Mouse (Mus musculus) kidney, postnatal 4 days (tissue): ENCODE measurements at regions not wholly inside any gene's neighbourhood (a gene's known extent, or its start where the extent isn't known, plus 50 kb on each side); places are given as distances from the start of the nearest gene placed in this dataset.

ENCODE experiments used
- DNase-seq, 2 experiments: peaks; one replicate each; pipeline ENCODE4 v3.0.0; 2021; ENCODE audit warnings: mixed read lengths in 2 of 2

DNA sequence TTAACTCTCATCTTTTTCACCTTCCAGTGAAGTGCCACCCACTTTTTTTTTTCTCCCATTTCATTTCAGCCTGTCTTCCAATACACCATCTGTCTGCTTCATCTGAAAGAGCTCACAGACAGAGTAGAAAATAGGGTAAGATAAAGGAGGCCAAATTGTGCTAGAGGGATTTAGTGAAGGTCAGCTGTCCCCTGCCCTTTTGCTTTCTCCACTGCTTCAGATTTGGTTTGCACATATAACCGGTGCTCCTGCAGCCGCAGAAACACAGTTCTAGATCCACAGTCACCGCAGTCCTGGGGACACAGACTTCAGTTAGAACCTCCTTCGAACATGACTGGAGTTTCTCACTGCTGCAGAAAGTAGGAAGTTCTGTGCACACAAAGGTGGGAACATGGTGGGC is 126.4 kb upstream of the Cnr1 start:
- DNase-seq: no peak

DNA sequence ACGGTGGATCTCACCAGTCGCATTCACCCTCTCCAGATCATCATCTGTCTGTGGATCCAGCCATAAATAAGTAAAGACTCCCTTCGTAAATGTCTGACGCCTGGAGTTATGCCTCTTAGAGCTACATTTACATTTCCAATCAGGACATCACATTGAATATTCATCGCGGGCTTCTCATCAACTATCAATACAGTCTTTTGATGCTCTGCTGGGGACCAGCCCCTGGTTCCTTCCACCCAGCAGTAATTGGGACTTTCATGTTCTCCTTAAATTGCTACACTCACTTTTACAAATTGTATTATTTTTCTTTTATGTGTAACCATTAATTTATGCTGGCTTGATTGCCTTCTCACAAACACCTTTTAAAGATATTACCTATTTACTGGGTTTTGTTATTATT is 125.7 kb upstream of the Cnr1 start:
- DNase-seq: no peak

DNA sequence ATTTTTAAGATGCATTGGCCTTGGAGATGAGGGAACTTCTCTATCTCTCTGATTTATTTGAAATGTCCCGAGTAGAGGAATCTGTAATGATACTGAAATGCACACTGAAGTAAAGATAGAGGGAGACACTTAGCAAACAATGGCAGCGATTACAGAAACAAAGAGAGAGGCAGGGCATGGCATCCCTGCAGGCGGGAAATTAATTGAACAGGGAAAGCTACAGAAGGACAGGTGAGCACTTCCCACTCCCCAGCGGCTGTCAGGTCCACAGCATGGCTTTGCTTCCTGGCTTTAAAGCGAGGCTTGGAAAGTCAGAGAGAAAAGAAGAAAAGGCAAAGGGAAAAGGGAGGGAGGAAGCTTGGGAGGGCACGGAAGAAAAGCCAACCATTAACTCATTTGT is 125.3 kb upstream of the Cnr1 start:
- no peak for DNase-seq

DNA sequence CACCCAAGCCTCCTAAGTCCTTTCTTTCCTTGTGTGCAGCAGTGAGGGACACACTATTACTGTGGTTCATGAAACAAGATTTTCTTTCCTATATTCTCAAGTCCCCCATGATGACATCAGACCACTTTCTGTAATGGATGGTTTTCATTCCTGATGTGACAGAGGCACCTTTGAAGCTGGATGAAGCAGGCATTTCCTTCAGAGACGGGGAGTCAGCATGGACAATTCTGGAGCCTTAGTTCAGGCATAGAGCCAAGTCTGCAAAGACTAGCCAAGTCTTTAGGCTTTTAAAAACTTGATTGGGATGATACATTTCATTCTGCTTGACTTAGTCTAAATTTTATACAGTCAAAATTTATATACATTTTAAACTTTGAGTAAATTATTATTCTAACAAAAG is 124.6 kb upstream of the Cnr1 start:
- peak in 1 of 2 experiments; percentile 10 for DNase-seq

DNA sequence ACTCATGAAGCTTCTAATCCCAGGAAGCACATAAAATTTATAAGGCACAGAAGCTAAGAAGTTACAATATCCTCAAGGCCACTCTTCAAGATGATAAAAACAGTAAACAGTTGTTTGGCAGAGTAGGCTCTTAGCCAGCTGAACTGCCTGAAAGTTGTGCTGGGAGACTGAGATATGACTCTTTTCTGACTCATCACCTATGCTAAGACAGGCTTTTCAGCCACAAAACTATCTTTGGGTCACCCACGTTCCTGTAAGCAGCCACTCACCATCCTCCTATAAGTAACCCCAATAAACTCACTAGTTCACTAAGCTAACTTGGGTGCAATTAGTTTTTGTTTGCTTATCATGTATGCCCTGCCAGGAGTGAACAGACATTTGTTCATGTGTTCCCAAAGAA is 112.1 kb upstream of the Cnr1 start:
- no peak for DNase-seq

DNA sequence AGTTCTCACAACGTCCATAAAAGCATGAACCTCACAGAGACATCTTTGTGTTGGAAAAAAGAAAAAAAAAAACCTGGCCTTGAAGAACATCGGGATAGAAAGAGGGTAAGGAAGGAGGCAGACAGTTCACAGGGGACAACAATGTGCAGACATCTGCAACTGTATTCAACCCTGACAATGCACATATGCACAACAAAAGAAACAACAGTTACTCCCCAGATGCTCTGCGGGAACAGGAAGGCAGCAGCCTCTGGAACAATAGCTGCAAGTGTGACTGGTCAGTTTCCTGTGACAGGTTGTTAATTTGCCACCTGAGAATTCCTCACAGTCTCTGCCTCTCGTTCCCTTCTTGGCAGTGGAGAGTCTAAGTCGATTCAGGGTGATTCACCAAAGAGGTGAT is 100.5 kb upstream of the Cnr1 start:
- DNase-seq: no peak

DNA sequence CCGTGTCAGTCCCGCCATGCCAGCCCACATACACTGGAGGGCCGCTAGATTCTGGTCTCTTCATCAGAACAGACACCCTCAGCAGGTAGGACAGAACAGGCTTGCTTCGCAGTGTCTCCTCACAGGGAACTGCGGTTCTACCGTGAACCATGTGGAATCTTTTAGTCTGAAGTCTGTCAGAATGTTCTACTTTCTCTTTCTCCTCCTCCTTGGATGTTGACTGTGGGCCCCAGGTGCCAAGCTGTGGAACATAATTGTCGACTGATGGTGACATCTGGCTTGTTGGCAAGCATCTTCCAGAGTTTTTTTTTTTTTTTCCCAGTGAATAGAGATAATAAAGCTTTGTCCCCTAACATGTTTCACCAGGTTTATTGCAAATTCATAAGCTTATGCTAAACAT is 91.3 kb upstream of the Cnr1 start:
- DNase-seq: no peak

DNA sequence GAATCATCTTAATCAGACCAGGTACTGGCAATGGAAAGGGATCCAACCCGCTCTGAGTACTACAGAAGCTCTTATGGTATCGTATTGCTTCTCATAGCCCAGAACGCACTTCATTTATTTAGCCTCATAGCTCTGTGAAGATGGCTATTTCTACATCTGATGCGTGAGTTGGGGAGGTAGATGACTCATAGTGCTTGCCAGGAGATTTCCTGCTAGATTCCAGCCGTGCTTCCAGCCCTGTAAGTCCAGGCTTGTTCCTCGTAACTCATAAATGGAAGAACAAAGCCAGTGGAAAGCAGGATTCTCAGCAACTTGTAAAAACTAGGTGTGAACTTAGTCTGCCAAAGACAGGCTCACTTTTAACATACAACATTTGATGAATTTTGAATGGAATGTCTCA is 86.0 kb upstream of the Cnr1 start:
- no peak for DNase-seq

DNA sequence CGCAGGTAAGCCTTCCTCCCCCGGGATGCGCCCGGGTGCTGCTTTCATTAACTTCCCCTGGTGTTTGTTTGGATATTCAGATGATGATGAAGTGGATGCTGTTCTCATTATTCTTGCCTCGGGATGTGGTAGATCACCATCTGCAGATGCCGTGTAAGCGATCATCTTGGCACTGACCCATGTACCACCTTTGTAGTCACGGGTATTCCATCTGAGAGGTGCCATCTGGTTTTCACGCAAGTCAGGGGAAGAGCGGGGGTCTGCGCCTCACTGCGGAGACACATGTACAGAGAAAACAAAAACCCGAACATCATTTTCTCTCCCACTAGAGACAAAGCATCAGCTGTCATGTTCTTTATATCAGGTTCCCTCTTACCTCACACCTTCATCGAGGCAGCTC is 84.3 kb upstream of the Cnr1 start:
- DNase-seq: no peak

DNA sequence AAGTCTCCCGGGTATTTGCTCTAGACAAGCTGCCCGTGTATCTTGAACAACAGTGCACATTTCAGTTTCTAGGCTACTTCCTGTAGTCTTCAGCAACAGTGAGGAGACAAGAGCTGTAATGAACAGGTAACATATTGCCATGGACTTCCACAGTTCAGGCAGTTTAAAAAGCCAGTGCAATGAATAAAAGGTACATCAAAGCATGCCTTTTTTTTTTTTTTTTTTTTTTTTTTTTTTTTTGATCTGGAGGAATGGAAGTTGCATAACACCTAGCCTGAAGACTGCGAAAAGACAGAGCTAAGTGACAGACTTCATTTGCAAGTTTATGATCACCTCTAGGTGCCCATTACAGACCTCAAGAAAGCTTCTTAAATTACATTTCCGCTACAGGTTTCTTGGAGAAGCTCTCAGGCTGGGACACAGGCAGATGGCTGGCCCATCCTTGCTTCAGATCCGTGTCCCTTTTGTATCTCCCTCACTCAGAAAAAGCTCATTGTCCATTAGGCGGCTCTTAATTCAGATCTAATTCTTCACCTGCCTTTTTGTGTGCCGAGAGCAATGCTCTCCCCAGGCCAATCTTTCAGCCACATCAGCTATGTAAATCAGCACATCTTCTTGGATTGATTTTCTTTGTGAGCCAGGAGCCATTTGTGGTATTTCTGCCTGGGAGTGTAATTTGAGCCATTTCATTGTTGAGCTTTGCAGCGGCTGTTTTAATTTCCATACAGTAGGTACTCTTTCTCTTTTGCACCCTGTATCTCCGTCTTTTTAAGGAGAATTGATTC is 78.6 kb upstream of the Cnr1 start:
- no peak for DNase-seq

DNA sequence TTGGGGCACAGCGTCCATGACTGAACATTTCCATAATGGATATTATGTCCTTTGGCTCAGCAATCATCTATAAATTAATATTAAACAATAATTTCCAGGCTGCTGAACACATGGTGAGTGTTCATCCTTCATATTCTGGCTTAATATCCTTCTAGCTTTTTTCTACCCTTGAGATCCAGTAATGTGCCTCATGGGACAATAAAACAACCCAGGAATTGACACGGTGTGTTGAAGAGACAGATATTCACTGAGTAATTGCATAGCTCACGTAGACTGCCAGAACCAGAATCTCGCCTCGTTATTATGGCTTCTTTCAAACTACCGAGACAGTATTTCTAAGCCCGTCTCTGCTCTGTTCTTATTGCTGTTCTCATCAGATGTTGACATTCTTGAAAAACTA is 74.1 kb upstream of the Cnr1 start:
- DNase-seq: no peak

DNA sequence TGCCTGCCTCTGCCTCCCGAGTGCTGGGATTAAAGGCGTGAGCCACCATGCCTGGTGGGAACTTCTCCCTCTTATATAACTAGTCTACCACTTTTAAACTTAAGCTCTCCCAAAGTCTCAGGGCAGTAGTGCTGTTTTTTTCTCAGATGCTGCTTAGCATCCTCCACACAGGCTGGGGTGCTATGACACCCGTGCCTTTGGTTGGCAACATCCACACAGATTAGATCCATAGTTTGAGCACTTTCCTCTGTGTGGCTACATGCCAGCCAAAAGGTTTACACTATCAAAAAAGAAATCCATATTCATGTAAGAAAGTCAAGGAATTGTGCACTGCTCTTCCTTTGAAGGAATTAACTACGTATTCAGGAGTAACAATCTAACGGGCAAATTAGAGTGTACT is 72.1 kb upstream of the Cnr1 start:
- no peak for DNase-seq

DNA sequence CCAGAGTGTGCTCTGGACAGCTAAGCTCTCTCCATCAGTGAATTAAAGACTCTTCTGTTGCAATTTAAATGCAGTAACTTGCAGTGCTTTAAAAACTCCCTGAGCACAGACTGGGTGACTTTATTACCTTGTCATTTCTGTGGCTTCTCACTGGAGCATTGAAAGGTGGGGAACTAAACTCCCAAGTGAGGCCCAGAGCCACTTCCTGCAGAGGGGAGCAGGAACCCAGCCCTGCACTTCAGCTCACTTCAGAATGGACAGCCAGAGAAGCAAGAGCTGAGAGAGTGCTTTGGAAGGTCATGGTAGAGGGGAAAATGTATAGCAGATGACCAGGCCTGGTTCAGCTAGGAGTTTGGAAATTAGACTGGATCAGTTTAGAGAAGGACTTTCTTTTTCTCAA is 69.3 kb upstream of the Cnr1 start:
- DNase-seq: no peak

DNA sequence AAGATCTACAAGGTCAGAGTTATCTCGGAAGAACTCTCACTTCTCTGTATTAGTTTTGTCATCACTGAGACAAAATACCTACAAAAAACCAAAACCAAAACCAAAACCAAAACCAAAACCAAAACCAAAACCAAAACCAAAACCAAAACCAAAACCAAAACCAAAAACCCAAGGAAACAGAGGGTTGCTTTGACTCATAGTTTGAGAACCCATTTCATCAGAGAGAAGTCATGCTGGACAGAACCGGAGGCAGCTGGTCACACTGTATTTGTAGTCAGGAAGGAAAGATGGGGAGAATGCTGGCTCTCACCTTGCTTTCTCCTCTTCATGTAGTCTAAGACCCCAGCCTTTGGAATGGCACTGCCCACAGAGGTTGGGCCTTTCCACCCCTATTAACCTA is 57.3 kb upstream of the Cnr1 start:
- DNase-seq: no peak

DNA sequence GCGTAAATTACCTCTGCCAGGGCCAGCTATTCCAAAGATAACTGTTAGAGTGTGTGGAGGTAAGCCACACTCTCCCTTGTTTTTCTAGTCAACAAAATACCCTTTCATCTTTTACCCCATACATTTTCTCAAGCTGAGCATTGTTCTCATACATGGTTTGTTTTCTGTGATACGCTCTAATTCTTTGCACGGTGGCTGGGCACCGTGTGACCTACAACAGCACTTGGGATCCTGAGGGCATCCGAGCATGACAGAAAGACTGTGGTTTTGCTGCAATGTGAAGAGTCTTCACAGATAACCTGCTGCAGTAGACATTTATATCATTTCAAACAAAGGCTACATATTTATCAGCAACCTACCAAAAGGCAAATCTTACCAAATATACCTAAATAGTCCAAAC is 55.1 kb upstream of the Cnr1 start:
- no peak for DNase-seq
